Mouse (Mus musculus): ENCODE results near the gene Gm21913.
"Not testable (repeated sequence)": the region's sequence is repeated elsewhere in the genome, so short reads cannot be mapped to it uniquely, and the experiment has no call there.

The Gm21913 gene

DNA sequence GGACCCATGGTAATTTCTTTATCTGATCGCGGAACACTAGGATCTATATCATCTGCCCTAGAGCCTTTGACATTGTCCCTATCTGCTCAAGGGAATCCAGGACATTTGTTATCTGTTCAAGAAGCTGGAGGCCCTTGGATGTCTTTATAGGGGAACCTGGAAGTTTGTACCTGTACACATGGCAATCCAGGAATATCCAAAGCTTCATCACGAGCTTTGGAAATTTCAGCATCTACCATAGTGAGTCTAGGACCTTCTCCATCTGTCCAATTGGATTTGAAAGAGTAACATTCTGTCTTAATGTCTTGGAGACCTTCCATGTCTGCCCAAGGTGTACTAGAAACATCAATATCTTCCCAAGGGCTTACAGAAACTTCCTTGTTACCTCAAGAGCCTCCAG is at the start of gene Gm21913:
Gene Gm21913 (plus strand): TSS at position 301 of the 400 bp plus-strand sequence.
- not testable (repeated sequence) for DNase-seq (ENCODE audit: low read depth)
